Mouse (Mus musculus): ENCODE data around the gene D430042O09Rik. TPM values are rescaled to one million over a fixed set of nuclear protein-coding genes. Genes with fewer than 3 reads are reported as not detected.

The D430042O09Rik gene
- polyA plus RNA-seq, 1 experiment = 13.0 TPM

DNA sequence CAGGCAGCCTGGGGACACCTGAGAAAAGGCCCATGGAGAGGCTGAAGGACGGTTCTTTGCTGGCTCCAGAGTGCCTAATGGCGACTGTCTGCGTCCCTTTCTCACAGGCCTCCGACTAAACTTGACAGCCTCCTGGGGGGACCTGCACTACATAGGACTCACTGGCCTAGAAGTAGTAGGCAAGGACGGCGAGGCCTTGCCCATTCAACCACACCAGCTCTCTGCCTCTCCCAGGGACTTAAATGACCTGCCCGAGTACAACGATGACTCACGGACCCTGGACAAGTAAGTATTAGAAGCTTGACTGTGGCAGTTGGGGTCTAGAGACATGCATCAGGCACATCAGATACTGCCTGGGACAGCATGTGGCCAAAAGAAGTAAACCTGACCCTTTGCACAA lies 152.7 kb downstream of the D430042O09Rik start:
- H3K4me3 ChIP-seq (ENCODE audit: insufficient read depth, low read length) = no peak overlapping the region
- TF ChIP-seq CTCF (IDR thresholded peaks at IDR 0.05; ENCODE audit: borderline replicate concordance, insufficient read depth, low read length) = no peak
- TF ChIP-seq POLR2A (IDR thresholded peaks at IDR 0.05; ENCODE audit: low read depth, low read length) = no peak
- no peak overlapping the region for H3K27ac ChIP-seq (ENCODE audit: insufficient read depth, low read length)
- no peaks in the 10 kb centered on the region for H3K4me1 ChIP-seq (ENCODE audit: control insufficient read depth, insufficient read depth, low read length)

DNA sequence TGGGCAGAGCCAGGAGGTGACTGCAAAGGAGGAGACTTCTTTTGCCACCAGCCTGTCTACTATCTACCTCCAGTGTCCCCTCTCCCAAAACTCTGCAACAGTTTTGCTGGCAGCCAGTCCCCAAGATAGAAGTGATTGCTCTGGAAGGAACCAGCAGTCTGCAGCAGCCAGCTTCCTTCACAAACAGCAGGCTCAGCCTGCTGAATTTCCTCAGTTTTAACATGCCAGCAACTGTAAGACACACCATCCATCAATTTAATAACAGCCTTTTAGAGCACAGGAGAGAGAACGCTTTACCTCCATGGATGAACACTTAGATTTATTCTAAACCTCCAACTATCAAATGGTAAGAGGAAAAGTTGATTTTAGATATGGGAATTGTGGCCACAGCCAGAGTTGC lies 156.3 kb downstream of the D430042O09Rik start:
- no peak overlapping the region for H3K27ac ChIP-seq (ENCODE audit: insufficient read depth, low read length)
- no peak overlapping the region for H3K4me3 ChIP-seq (ENCODE audit: insufficient read depth, low read length)
- TF ChIP-seq CTCF (IDR thresholded peaks at IDR 0.05; ENCODE audit: borderline replicate concordance, insufficient read depth, low read length) = no peak
- TF ChIP-seq POLR2A (IDR thresholded peaks at IDR 0.05; ENCODE audit: low read depth, low read length) = no peak
- no peaks in the 10 kb centered on the region for H3K4me1 ChIP-seq (ENCODE audit: control insufficient read depth, insufficient read depth, low read length)

DNA sequence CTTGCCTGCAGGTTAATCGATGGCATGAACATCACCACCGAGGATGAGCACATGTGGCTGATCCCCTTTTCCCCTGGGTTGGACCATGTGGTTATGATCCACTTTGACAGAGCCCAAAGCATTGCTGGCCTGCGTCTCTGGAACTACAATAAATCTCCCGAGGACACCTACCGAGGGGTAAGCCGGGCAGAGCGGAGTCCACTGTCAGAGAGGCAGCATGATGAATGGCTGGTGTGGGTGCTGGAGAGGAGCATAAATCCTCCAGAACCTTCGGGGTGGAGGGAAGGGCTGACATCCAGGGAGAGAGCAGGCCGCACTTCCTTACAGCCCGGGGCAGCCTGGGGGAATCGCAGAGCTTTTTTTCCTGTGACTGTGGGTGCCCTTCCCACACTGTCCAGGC lies 157.5 kb downstream of the D430042O09Rik start:
- Histone ChIP-seq H3K4me1 (ENCODE audit: control insufficient read depth, insufficient read depth, low read length) (no peaks in the 10 kb centered on the region), H3K4me3 (ENCODE audit: insufficient read depth, low read length) (no peak overlapping the region), H3K27ac (ENCODE audit: insufficient read depth, low read length) (no peak overlapping the region)
- TF ChIP-seq CTCF (IDR thresholded peaks at IDR 0.05; ENCODE audit: borderline replicate concordance, insufficient read depth, low read length) = no peak
- no peak for TF ChIP-seq POLR2A (IDR thresholded peaks at IDR 0.05; ENCODE audit: low read depth, low read length)

DNA sequence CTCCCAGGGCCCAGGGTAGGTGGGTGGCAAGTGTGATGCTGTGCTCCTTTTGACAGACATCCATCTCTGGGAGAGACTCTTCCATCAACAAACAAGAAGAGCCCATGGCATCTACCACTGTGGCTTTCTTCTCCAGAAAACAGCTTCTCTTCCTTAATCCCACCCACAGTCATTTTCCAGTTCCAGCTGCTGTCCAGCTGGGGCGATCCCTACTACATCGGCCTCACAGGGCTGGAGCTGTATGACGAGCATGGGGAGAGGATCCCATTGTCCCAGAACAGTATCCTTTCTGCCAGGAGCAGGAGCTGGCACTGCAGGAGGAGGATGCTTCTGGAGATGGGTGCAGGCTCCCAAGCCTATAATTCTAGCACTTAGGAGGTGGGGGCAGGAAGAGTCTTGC lies 160.9 kb downstream of the D430042O09Rik start:
- Histone ChIP-seq H3K4me3 (ENCODE audit: insufficient read depth, low read length) (no peak overlapping the region), H3K4me1 (ENCODE audit: control insufficient read depth, insufficient read depth, low read length) (no peaks in the 10 kb centered on the region), H3K27ac (ENCODE audit: insufficient read depth, low read length) (no peak overlapping the region)
- TF ChIP-seq POLR2A (IDR thresholded peaks at IDR 0.05; ENCODE audit: low read depth, low read length) (no peak), CTCF (IDR thresholded peaks at IDR 0.05; ENCODE audit: borderline replicate concordance, insufficient read depth, low read length) (no peak)

DNA sequence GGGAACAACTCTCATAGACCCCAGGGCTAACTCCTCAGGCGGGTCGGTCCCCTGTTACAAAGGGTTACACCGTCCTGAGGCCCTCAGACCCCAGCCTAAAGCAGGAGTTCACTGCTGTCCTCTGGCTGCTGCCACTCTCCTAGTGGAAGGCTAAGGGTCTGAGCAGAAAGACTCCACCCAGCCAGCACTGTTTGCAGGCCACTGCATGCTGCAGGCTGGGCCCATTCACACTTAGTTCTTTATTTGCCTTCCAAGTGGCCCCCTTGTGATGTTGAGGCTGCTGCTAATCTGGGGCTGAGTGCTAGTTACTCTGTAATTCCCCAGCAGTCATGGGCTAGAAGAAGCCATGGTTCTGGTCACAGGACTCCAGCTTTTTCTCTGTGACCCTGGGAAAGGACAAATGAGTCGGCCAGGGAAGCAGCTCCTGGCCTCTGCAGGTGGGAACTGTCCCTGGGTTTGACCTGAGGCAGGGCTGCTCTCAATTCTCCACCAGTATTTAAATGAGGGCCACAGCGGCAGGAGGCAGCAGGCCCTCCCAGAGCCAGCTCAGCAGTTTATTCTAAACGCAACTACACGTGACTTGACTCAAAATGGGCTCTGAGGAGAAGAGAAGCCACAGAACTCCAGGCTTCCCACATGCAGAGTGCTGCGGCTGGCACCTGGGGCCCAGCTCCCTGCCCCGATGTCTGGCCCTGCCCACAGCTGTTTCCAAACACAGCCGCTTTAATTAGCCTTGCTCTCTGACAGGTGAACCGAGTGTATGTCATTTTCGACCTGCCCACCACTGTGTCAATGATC lies 163.9 kb downstream of the D430042O09Rik start:
- H3K27ac ChIP-seq (ENCODE audit: insufficient read depth, low read length) = no peak overlapping the region
- no peak overlapping the region for H3K4me3 ChIP-seq (ENCODE audit: insufficient read depth, low read length)
- no peaks in the 10 kb centered on the region for H3K4me1 ChIP-seq (ENCODE audit: control insufficient read depth, insufficient read depth, low read length)
- TF ChIP-seq CTCF (IDR thresholded peaks at IDR 0.05; ENCODE audit: borderline replicate concordance, insufficient read depth, low read length) (no peak), POLR2A (IDR thresholded peaks at IDR 0.05; ENCODE audit: low read depth, low read length) (no peak)

DNA sequence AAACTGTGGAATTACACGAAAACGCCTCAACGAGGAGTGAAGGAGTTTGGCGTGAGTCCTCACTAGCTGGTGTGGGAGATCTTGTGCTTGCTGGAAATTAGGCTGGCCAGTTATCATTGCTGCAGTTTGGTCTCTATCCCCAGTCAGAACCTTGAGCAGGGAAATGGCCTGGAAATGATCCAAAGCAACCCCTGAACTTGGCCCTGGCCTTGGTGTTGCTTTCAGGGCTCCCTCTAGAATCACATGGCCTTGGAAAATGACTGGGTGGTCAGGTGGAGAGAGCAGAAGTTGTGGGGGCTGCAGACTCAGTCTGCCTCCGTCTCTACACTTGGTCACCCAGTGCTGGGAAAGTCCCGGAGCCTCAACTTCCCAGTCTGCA lies 164.5 kb downstream of the D430042O09Rik start:
- no peak overlapping the region for H3K4me3 ChIP-seq (ENCODE audit: insufficient read depth, low read length)
- H3K27ac ChIP-seq (ENCODE audit: insufficient read depth, low read length) = no peak overlapping the region
- H3K4me1 ChIP-seq (ENCODE audit: control insufficient read depth, insufficient read depth, low read length) = no peaks in the 10 kb centered on the region
- TF ChIP-seq CTCF (IDR thresholded peaks at IDR 0.05; ENCODE audit: borderline replicate concordance, insufficient read depth, low read length) (no peak), POLR2A (IDR thresholded peaks at IDR 0.05; ENCODE audit: low read depth, low read length) (no peak)

DNA sequence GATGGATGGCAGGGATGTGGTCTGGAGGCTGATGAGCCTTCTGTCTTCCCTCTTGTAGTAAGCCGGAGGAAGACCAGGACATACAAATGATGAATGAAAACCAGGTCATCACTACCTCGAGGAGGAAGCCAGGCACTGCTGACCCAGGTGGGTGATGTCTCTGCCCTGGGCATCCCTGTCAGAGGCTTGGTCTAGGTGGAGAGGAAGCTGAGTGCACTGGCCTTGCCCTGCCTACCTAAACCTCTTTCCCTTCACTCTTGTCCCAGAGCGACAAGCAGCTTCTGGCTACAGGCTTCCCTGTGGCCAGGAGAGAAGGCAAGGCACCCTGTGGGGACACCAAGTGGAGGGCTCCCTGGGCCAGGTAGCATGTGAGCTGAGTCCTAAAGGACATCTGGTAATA lies 165.2 kb downstream of the D430042O09Rik start:
- TF ChIP-seq CTCF (IDR thresholded peaks at IDR 0.05; ENCODE audit: borderline replicate concordance, insufficient read depth, low read length) (no peak), POLR2A (IDR thresholded peaks at IDR 0.05; ENCODE audit: low read depth, low read length) (no peak)
- Histone ChIP-seq H3K4me3 (ENCODE audit: insufficient read depth, low read length) (no peak overlapping the region), H3K4me1 (ENCODE audit: control insufficient read depth, insufficient read depth, low read length) (no peaks in the 10 kb centered on the region), H3K27ac (ENCODE audit: insufficient read depth, low read length) (no peak overlapping the region)

DNA sequence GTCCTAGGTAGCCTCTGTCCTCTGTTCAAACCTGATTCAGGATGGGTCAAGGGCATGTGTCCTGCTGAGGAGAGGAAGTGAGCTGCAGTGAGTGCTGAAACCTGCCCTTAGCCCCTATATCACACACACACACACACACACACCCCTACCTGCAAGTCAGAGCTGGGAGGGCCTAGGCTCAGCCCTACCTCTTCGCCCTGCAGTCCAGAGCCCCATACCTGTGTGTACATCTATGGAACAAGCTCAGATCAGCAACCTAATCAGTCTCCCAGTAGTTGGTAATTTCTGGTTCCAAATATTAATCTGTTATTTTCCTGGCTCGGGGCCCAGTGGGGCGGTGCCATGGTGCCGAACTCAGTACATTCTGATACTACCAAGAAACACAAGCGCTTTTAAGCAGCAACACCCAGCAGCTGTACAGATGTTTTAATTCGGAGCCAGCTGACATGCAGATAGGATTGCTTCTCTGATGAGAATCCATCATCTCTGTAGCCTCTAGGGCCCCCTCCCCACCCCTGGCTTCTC lies 166.3 kb downstream of the D430042O09Rik start:
- Histone ChIP-seq H3K4me1 (ENCODE audit: control insufficient read depth, insufficient read depth, low read length) (no peaks in the 10 kb centered on the region), H3K4me3 (ENCODE audit: insufficient read depth, low read length) (no peak overlapping the region), H3K27ac (ENCODE audit: insufficient read depth, low read length) (no peak overlapping the region)
- no peak for TF ChIP-seq POLR2A (IDR thresholded peaks at IDR 0.05; ENCODE audit: low read depth, low read length)
- no peak for TF ChIP-seq CTCF (IDR thresholded peaks at IDR 0.05; ENCODE audit: borderline replicate concordance, insufficient read depth, low read length)

DNA sequence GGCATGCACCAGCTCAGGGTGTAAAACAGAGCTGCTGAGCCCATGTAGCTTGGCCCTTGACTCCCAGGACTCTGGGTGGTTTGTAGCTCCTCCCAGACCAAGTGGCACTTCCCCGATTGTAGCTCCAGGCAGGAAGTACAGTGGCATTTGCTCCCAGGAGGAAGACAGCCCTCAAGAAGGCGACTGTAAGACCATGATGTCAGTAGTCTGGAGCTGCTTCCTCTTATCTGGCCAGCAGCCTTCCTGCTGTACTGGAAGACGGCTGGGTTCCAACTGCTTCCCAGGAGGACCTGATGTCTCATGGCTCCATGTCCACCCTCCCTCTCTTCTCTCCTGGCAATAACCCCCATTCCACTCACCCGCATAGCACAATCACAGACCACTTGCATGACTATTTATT lies 170.4 kb downstream of the D430042O09Rik start:
- Histone ChIP-seq H3K27ac (ENCODE audit: insufficient read depth, low read length) (no peak overlapping the region), H3K4me3 (ENCODE audit: insufficient read depth, low read length) (no peak overlapping the region), H3K4me1 (ENCODE audit: control insufficient read depth, insufficient read depth, low read length) (no peaks in the 10 kb centered on the region)
- TF ChIP-seq POLR2A (IDR thresholded peaks at IDR 0.05; ENCODE audit: low read depth, low read length) (no peak), CTCF (IDR thresholded peaks at IDR 0.05; ENCODE audit: borderline replicate concordance, insufficient read depth, low read length) (no peak)

DNA sequence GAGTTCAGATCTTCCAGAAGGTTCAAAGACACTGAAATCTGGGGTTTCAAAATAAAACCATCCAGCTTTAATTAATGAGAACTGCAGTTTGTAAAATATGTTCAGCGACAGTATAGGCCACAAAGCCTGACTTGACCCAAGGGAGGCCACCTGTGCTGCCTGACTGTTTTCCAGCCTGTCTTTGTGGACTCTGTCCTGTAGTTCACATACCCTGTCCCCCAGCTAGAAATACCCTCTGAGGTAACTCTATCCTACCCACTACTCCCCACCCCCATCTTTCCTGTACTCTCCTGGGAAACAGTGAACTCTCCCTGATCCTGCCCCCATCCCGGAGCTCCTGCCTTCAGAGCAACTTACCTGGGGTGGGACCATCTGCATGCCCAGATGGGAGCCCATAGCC lies 175.5 kb downstream of the D430042O09Rik start:
- Histone ChIP-seq H3K4me3 (ENCODE audit: insufficient read depth, low read length) (no peak overlapping the region), H3K27ac (ENCODE audit: insufficient read depth, low read length) (no peak overlapping the region), H3K4me1 (ENCODE audit: control insufficient read depth, insufficient read depth, low read length) (no peaks in the 10 kb centered on the region)
- TF ChIP-seq POLR2A (IDR thresholded peaks at IDR 0.05; ENCODE audit: low read depth, low read length) (no peak), CTCF (IDR thresholded peaks at IDR 0.05; ENCODE audit: borderline replicate concordance, insufficient read depth, low read length) (no peak)
